Mouse (Mus musculus) kidney, adult 2 months (tissue): ENCODE results near the gene Maats1.

Source experiments
- CTCF ChIP-seq: fragments of 200-500 bp; conservative IDR thresholded peaks from 2 replicates; pipeline ENCODE4 v1.5.1; 2011; ENCODE audit warnings: low read depth, mild to moderate bottlenecking, control low read depth, low read length, moderate library complexity, mixed read lengths; ENCODE audit not compliant: insufficient read depth, insufficient read length
- POLR2A ChIP-seq: fragments of 200-500 bp; IDR thresholded peaks from one replicate; pipeline ENCODE4 v1.6.1; 2011; ENCODE audit warnings: low read depth, low read length, control low read depth

DNA sequence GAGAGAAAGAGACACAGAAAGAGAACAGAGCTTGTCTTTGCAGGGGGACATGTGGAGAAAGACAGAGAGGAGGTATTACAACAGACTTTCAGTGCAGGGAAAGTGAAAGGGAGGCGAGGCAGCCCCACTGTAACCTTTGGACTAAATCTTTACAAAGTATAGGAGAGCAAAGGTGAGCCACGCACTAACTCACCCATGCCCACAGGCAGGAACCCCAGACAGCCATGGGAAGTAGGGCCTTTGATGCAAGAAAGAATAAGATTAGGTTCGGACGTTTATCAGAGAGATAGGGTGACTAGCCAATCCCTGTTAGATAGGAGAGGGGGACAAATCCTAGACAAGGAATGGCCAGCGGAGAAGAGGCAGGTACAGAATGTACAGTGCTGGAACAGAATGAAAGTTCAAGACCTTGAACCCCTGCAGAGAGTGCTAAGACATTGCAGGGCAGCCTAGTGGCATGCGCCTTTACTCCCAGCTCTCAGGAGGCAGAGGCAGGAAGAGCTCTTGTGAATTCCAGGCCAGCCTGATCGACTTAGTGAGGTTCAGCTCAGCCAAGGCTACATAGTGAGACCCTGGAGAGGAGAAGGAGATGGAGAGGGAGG, 59.3 kb downstream of the Maats1 start:
- no peak for TF ChIP-seq CTCF
- no peak for TF ChIP-seq POLR2A
